Mouse (Mus musculus) liver, postnatal 0 days (tissue): ENCODE results near the gene Capzb. TPM values are rescaled to one million over a fixed set of nuclear protein-coding genes. Genes with fewer than 3 reads are reported as not detected.

ENCODE experiments used
- ATAC-seq: fragments of 200-750 bp; cut with Nextera tagmentation; 2 replicates; pipeline ENCODE4 v1.8.0; 2017; ENCODE audit warnings: mild to moderate bottlenecking, moderate library complexity
- DNase-seq: peaks from one replicate; pipeline ENCODE4 v3.0.0-alpha.2; 2016
- H3K27ac ChIP-seq: fragments of 300-500 bp; sonication (generic); 2 replicates; pipeline ENCODE4 v1.5.1; 2014; ENCODE audit warnings: antibody characterized with exemption, moderate library complexity, mild to moderate bottlenecking, low read depth
- H3K27me3 ChIP-seq: fragments of 300-500 bp; sonication (generic); 2 replicates; pipeline ENCODE4 v1.6.1; 2014; ENCODE audit warnings: low read length, control low read depth, mixed read lengths; ENCODE audit not compliant: insufficient read depth
- H3K36me3 ChIP-seq: fragments of 300-500 bp; sonication (generic); replicated peaks from 2 replicates; pipeline ENCODE4 v1.6.1; 2014; ENCODE audit warnings: mild to moderate bottlenecking, control low read depth, low read length, moderate library complexity, mixed read lengths; ENCODE audit not compliant: insufficient read depth
- H3K4me1 ChIP-seq: fragments of 300-500 bp; sonication (generic); 2 replicates; pipeline ENCODE4 v1.6.1; 2014; ENCODE audit warnings: antibody characterized with exemption, mild to moderate bottlenecking, control low read depth; ENCODE audit not compliant: insufficient read depth
- H3K4me2 ChIP-seq: fragments of 300-500 bp; sonication (generic); 2 replicates; pipeline ENCODE4 v1.6.1; 2014; ENCODE audit warnings: low read depth, mild to moderate bottlenecking, low read length, moderate library complexity, mixed read lengths
- H3K4me3 ChIP-seq: fragments of 300-500 bp; sonication (generic); 2 replicates; pipeline ENCODE4 v1.5.1; 2014; ENCODE audit warnings: low read depth, low read length
- H3K9ac ChIP-seq: fragments of 300-500 bp; sonication (generic); replicated peaks from 2 replicates; pipeline ENCODE4 v1.6.1; 2014; ENCODE audit warnings: mild to moderate bottlenecking, moderate library complexity
- H3K9me3 ChIP-seq: fragments of 300-500 bp; sonication (generic); 2 replicates; pipeline ENCODE4 v1.6.1; 2016; ENCODE audit warnings: mild to moderate bottlenecking, control low read depth, low read length, mixed read lengths
- CTCF ChIP-seq: sonication (generic); IDR thresholded peaks from 2 replicates; pipeline ENCODE4 v1.5.1; 2016; ENCODE audit warnings: antibody characterized with exemption, low read depth
- EP300 ChIP-seq: IDR thresholded peaks from 2 replicates; pipeline ENCODE4 v1.6.1; 2016; ENCODE audit warnings: antibody characterized with exemption, low read depth, mild to moderate bottlenecking
- WGBS: fragments of 180-500 bp; shearing (Covaris S2); extraction: QIAGEN DNeasy Blood & Tissue Kit; methylation state at CpG from one replicate; pipeline ENCODE4 v1.1.7; 2014; ENCODE audit not compliant: insufficient replicate concordance; 5-methylcytosine and 5-hydroxymethylcytosine counted together
- polyA plus RNA-seq: library from polyadenylated mRNA; unstranded; fragments of >200 nt; fragmentation: Nextera tagmentation; extraction: Ambion mirVana; gene quantifications from 2 replicates; pipeline ENCODE4 v1.2.1, GENCODE M21; 2015

Capzb gene
- polyA plus RNA-seq, 1 experiment from 2014 or later: 143 TPM

DNA sequence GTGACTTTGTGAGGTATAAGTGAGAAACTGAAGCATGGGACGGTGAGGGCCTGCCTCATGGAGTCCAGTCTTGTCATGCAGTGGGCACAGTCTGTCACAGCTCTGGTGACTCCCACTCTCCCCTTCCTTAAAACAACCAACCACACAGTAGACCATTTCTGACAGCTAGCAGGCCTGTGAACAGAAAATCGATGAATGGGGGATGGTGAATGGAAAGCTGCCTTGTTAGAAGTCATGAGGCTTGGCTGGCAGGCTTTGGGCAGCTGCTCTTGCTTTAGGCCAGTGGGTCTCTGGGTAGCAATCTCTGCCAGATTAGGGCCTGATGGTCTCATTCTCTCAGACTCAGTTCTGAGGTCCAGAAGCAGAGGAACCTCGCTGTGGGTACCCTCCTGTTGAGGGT, 51.5 kb downstream of the Capzb start:
- no peak overlapping the region for H3K4me3 ChIP-seq
- no peak for DNase-seq
- 77% methylated on average over 3 of the region's 3 CpGs for WGBS
- no peak for ATAC-seq
- peaks cover 38% of the 10 kb centered on the region for H3K36me3 ChIP-seq
- H3K4me2 ChIP-seq: no peak overlapping the region
- H3K4me1 ChIP-seq: no peaks in the 10 kb centered on the region; the same call in 1 of the 2 replicates
- H3K27ac ChIP-seq: no peak overlapping the region
- TF ChIP-seq EP300 (no peak), CTCF (no peak)
- no peaks in the 10 kb centered on the region for H3K27me3 ChIP-seq
- H3K9ac ChIP-seq: no peak overlapping the region
- H3K9me3 ChIP-seq: no peaks in the 10 kb centered on the region

DNA sequence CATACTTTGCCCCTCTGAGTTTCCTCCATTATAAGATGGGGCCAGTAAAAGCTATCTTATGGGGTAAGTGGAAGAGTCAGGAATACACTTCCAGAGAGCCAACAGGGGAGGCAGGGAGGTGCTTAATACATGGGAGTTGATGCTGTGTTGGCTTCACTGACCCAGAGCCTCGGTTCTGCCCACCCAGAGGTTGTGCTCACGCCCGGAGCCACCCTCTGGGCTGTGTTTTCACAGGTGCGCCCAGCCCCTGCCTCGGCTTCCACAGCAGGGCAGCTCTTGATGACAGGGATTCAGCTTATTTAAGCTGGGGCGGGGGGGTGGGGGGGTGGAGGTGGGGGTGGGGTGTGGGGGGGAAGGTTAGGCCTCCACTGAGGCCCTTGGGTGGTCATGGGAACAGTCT, 52.1 kb downstream of the Capzb start:
- Histone ChIP-seq H3K27ac (no peak overlapping the region), H3K4me3 (no peak overlapping the region), H3K4me2 (no peak overlapping the region), H3K27me3 (no peaks in the 10 kb centered on the region), H3K4me1 (peaks cover 2% of the 10 kb centered on the region; the same call in 1 of the 2 replicates), H3K9me3 (no peaks in the 10 kb centered on the region), H3K9ac (no peak overlapping the region), H3K36me3 (peaks cover 32% of the 10 kb centered on the region)
- DNase-seq (no peak), ATAC-seq (no peak)
- TF ChIP-seq CTCF (no peak), EP300 (no peak)
- 76% methylated on average over 6 of the region's 6 CpGs for WGBS

DNA sequence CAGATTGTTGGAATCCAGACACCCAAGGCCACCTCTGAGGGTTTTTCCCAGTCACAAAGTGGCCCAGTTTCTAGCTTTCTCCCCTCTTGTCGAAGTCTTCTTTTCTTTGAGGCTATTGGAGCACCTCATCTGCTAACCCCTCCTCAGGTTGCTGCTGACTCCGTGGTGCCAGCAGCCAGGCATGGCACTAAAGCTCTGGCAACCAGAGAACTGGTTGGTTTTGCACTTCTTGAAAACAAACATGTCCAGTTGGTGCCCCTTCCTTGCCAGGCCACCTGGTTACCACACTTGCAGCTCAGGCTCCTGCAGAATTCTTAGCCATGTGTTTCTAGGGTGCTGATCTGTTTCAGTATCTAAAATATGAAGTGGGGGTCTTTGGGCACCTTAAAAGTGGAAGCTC, 52.8 kb downstream of the Capzb start:
- Histone ChIP-seq H3K4me2 (no peak overlapping the region), H3K27me3 (no peaks in the 10 kb centered on the region), H3K9me3 (no peaks in the 10 kb centered on the region), H3K36me3 (peaks cover 24% of the 10 kb centered on the region), H3K9ac (no peak overlapping the region), H3K4me1 (0 out of 2 replicates have a peak, but pooled peaks cover 2% of the 10 kb centered on the region), H3K4me3 (no peak overlapping the region), H3K27ac (no peak overlapping the region)
- 86% methylated on average over 2 of the region's 2 CpGs for whole genome bisulfite sequencing
- TF ChIP-seq EP300 (no peak), CTCF (no peak)
- ATAC-seq (no peak), DNase-seq (no peak)

DNA sequence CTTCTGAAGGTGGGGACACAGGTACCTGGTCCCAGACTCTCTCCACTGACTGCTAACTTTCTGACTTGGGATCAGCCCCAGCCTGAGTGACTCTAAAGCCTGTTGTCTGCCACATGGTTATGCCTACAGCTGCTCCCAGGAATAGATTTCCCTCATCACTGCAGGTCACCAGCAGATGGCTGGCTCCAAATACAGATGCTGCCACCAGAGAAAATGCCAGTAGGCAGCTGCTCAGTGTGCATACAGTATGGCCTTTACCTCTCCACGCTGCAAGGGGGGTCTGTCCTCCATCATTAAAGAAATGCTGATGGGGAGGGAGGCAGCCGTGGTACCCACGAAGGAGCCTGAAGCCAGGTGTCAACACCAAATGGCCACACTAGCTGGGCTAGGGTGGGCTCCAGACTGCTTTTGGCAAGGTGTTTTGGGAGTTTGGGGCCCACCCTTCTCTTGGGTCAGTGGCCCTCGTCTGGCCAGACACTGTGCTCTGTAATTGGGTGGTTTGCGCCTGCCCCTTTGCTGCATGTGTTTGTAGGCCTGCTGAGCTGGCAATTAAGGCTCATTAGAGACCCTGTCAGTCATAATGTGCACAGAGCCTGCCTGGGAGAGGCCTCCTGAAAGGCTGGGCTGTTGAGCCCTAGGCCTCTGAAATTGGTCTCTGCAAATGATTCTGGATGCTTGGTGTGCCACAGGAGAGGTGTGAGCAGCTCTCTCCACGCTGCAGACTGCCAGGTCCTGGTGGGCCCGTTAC, 53.6 kb downstream of the Capzb start:
- H3K4me2 ChIP-seq: no peak overlapping the region
- no peak for TF ChIP-seq EP300
- TF ChIP-seq CTCF: no peak
- H3K9me3 ChIP-seq: no peaks in the 10 kb centered on the region
- H3K4me1 ChIP-seq: peaks cover 2% of the 10 kb centered on the region; the same call in 1 of the 2 replicates
- no peak overlapping the region for H3K9ac ChIP-seq
- DNase-seq (no peak), ATAC-seq (no peak)
- WGBS: 83% methylated on average over 7 of the region's 7 CpGs
- no peak overlapping the region for H3K27ac ChIP-seq
- H3K36me3 ChIP-seq: peaks cover 17% of the 10 kb centered on the region
- H3K27me3 ChIP-seq: no peaks in the 10 kb centered on the region
- H3K4me3 ChIP-seq: no peak overlapping the region

DNA sequence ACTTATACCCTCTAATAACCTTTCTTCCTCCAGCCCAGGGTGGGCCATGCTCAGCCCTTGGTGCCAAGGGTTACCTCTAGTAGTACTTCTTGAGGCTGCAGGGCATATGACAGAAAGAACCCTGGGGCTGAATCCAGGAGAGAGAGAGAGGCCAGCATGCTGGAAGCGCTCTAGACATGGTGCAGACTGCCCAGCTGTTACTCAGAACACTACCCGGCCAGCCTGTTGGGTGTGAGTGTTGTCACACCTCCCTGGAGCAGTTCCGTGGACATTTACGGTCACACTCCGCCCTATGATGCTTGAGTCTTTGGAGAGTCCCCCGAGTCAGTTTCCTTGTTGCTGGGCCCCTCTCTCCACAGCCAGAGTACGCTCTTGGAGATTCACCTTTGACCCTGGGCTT, 55.3 kb downstream of the Capzb start:
- no peak overlapping the region for H3K4me2 ChIP-seq
- peaks cover 13% of the 10 kb centered on the region for H3K36me3 ChIP-seq
- H3K4me3 ChIP-seq: no peak overlapping the region
- 80% methylated on average over 7 of the region's 7 CpGs for WGBS
- H3K9ac ChIP-seq: no peak overlapping the region
- DNase-seq (no peak), ATAC-seq (no peak)
- H3K27me3 ChIP-seq: no peaks in the 10 kb centered on the region
- no peak overlapping the region for H3K27ac ChIP-seq
- no peak for TF ChIP-seq CTCF
- no peak for TF ChIP-seq EP300
- H3K4me1 ChIP-seq: peaks cover 2% of the 10 kb centered on the region; the same call in 1 of the 2 replicates
- no peaks in the 10 kb centered on the region for H3K9me3 ChIP-seq

DNA sequence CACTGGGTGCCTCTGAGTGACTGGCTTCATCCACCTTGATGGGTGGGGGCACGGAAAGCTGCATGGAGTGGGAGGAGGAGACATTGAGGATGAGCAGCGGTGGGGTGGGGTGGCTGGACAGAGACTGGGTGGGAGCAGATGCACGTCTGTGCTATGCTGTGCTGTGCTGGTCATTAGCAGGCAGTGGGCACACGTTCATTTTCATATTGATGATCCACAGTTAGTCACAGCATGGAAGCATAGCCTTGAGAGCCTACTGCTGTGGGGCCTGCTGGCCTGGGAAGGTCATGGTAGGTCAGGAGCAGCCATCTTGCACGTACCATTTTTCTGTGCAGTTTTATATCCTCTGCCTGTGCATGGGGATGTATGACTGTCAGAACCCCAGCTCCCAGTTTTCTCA, 56.0 kb downstream of the Capzb start:
- Histone ChIP-seq H3K4me1 (peaks cover 2% of the 10 kb centered on the region; the same call in 1 of the 2 replicates), H3K27ac (no peak overlapping the region), H3K4me2 (no peak overlapping the region), H3K27me3 (no peaks in the 10 kb centered on the region), H3K36me3 (peaks cover 10% of the 10 kb centered on the region), H3K9me3 (no peaks in the 10 kb centered on the region), H3K9ac (no peak overlapping the region), H3K4me3 (no peak overlapping the region)
- TF ChIP-seq EP300 (no peak), CTCF (no peak)
- DNase-seq: no peak
- WGBS: 92% methylated on average over 5 of the region's 5 CpGs
- ATAC-seq: no peak
